Mouse (Mus musculus) urinary bladder, postnatal 36 days (tissue): ENCODE data around the gene Olfr1020.

Experiments
- DNase-seq, 2 experiments: peaks; one replicate each; pipeline ENCODE4 v3.0.0; 2022; ENCODE audit warnings: low spot score in 2 of 2, mixed read lengths in 1 of 2

Gene Olfr1020

GRCm38 (mm10) chr2:85846730-85847129 is at the start of gene Olfr1020:
Gene Olfr1020, plus strand, starts transcription at chr2:85847030.
- DNase-seq: no peak

GRCm38 (mm10) chr2:85802444-85802843 is 44.4 kb upstream of the Olfr1020 start, which contains the start of gene Olfr1016:
Gene Olfr1016, minus strand, starts transcription at chr2:85802544.
- no peak for DNase-seq

- DNase-seq: no peak
Measured at GRCm38 (mm10) chr2:85804501-85804900, 42.3 kb upstream of the Olfr1020 start.

GRCm38 (mm10) chr2:85818179-85818578 is 28.7 kb upstream of the Olfr1020 start, which contains the start of gene Olfr1018:
Gene Olfr1018, plus strand, starts transcription at chr2:85818479.
- DNase-seq: no peak

GRCm38 (mm10) chr2:85845383-85845782 is 1.4 kb upstream of the Olfr1020 start, which contains the start of gene Olfr1019:
Gene Olfr1019, minus strand, starts transcription at chr2:85845483.
- DNase-seq: no peak

GRCm38 (mm10) chr2:85868294-85868693 is 21.5 kb downstream of the Olfr1020 start, which contains the start of gene Olfr1022:
Gene Olfr1022, plus strand, starts transcription at chr2:85868594.
- DNase-seq: no peak

- no peak for DNase-seq
Measured at GRCm38 (mm10) chr2:85885340-85885739, 38.5 kb downstream of the Olfr1020 start, which contains the start of gene Olfr1023. Gene Olfr1023, plus strand, starts transcription at chr2:85885640.
